19 mouse cellular contexts compared by ENCODE assay signal in genomic region chr10:123813142-123813541, GRCm38 (mm10).
"Had no signal": no experiment of that assay in that cellular context is flagged by ENCODE, and none has a peak within 500 bp of the region (broad histone marks: within the 10 kb centered on the region; RNA-seq: fewer than 3 reads in every experiment).

No protein-coding gene starts in this region.

- H3K27ac ChIP-seq: limb, embryonic 12.5 days; liver, embryonic 13.5 days; lung, embryonic 15.5 days; macrophage; midbrain, embryonic 12.5 days; stomach, embryonic 15.5 days had no signal

- H3K4me2 ChIP-seq: limb, embryonic 12.5 days; liver, embryonic 13.5 days; lung, embryonic 15.5 days; midbrain, embryonic 12.5 days; stomach, embryonic 15.5 days had no signal

- H3K9me3 ChIP-seq: limb, embryonic 12.5 days; liver, embryonic 13.5 days; lung, embryonic 15.5 days; midbrain, embryonic 12.5 days; stomach, embryonic 15.5 days had no signal

- H3K36me3 ChIP-seq: limb, embryonic 12.5 days; liver, embryonic 13.5 days; lung, embryonic 15.5 days; midbrain, embryonic 12.5 days; stomach, embryonic 15.5 days had no signal

- H3K27me3 ChIP-seq: limb, embryonic 12.5 days; liver, embryonic 13.5 days; lung, embryonic 15.5 days; megakaryocyte, embryonic 14.5 days; midbrain, embryonic 12.5 days; stomach, embryonic 15.5 days had no signal

- H3K9ac ChIP-seq: limb, embryonic 12.5 days; liver, embryonic 13.5 days; liver, postnatal 0 days; lung, embryonic 15.5 days; midbrain, embryonic 12.5 days; stomach, embryonic 15.5 days had no signal

- H3K4me1 ChIP-seq: liver, embryonic 13.5 days; lung, embryonic 15.5 days; megakaryocyte, embryonic 14.5 days; midbrain, embryonic 12.5 days; stomach, embryonic 15.5 days had no signal

- ATAC-seq: liver, postnatal 0 days had no signal

- DNase-seq: kidney, adult 11 months; kidney, adult 9 months; layer of hippocampus, adult 9-11 months; layer of hippocampus, postnatal 36 days; liver; liver, embryonic 13.5 days; liver, postnatal 0 days; lung, postnatal 14 days; retina, postnatal 1 day; right cerebral cortex, postnatal 4 days; spleen, adult 18-20 months; thymus, adult 2 months; thymus, postnatal 25 days had no signal

- H3K4me3 ChIP-seq: limb, embryonic 12.5 days; liver, embryonic 13.5 days; lung, embryonic 15.5 days; megakaryocyte, embryonic 14.5 days; midbrain, embryonic 12.5 days; stomach, embryonic 15.5 days had no signal
